Mouse (Mus musculus): Measurements from ENCODE around the gene Mettl14.

Gene Mettl14

DNA sequence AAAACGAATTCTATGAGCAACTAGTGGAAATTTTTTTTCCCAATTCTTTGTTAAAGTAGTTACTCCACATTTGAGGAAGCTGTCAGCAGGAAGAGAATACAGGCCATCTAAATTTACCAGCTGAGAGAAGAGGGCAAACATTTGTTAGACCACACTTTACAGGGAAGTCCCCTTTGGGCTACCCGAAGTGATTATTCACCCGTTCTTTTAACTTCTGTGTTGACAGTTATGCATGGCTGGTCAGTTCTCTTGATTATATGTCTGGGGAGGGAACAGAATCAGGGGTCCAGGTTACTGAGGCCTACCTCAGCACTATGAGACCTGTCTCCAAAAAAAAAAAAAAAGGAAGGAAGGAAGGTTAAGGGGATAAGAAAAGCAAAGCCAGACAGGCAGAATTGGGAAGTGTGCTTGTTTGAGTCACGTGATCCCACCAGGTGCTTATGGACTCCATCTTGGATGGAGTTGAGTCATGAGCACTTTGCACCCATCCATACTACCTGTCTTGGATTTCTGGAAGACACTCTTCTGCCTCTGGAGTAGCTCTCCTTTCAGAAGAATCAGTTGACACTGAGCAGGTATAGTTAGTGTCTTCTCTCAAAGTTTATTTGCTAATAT lies 29.4 kb downstream of the Mettl14 start:
- no peak for DNase-seq

DNA sequence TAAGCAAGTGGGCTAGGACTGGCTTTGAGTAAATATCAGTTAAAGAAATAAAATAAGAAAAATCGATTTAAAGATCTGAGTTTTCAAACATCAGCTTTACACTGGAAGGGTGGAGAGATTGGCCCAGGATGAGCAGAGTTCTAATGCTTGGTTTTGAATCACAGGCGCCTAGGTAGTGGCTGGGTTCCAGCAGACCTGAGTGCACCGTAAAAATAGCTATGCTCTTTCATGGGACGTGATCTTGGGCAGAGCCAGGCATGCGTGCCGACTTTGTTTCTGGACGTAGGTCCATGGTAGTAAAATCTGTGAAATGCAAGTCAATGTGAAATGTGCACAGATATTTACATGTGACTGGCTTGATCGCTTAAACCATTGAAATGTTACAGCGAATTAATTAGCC lies 31.5 kb downstream of the Mettl14 start:
- DNase-seq = no peak

DNA sequence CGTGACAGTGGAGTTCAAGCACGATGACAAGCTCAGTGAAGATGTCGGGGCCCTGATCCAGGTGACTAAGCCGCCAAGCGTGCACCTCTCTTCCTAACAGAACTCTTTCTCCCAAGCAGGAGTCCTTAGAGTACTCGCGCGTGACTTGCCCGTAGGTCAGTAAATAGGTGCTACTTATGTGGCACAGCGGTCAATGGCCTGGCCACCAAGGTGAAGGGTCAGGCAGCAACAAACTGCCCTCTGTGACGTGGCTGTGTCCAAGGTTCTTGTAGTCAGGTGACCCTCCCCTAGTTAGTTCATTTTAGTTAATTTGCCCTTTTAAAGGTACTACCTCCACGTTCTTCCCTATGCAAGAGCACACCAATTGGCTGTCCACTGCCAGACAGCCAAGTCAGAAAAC lies 32.2 kb downstream of the Mettl14 start:
- no peak for DNase-seq

DNA sequence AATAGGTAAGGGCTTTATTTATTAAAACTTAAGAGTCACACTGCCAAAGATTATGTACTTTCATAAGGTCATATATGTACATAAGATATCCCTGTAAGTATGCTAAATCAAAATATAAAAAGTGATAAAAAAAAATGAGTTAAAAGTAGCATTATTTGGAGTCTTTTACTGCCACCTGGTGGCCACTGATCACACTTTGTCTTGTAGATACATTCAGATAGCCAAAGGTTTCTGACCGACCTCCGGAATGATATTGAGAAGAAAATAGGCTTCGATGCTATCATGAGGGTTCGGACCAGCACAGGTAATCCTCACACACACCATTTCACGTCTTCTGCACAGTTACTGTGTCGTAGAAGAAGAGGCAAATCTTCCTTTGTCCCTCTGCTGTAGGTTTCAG lies 32.7 kb downstream of the Mettl14 start:
- DNase-seq = peak in 1 of 2 experiments; percentile 71

DNA sequence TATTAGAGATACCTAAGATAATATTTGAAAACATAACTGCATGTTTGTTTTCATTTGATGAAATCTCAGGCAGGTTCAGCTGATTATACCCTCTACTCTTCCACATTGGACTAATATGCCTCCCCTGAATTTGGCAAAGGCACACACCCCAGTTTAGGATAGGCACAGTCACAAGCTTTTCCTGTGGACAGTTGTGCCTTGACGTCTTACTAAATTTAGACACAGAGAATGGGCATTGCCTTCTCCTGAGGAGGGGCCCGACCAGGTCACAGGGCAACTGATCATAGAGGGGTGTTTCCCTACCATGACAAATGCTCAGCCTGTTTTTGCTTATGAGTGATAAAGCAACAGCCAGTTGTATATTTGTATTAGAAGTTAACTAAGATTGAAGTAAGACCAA lies 34.4 kb downstream of the Mettl14 start:
- no peak for DNase-seq

DNA sequence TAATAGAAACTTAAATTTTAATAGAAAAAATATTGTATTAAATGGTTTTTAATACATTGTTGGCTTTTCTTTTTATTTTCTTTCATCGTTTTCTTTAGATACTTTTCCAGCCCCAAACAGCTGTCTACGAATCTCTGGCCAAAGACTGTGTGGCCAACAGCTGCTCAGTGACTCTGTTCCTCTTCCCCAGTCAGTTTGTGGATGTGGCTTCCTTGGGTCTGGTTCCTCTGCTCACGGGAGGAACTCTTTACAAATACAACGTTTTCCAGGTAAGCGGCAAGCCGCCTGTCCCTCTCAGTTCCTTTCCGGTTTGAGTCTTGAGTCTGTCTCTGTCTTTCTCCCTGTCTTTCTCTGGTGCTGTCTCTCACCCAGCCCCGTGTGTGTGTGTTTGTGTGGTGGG lies 35.3 kb downstream of the Mettl14 start:
- DNase-seq = no peak

DNA sequence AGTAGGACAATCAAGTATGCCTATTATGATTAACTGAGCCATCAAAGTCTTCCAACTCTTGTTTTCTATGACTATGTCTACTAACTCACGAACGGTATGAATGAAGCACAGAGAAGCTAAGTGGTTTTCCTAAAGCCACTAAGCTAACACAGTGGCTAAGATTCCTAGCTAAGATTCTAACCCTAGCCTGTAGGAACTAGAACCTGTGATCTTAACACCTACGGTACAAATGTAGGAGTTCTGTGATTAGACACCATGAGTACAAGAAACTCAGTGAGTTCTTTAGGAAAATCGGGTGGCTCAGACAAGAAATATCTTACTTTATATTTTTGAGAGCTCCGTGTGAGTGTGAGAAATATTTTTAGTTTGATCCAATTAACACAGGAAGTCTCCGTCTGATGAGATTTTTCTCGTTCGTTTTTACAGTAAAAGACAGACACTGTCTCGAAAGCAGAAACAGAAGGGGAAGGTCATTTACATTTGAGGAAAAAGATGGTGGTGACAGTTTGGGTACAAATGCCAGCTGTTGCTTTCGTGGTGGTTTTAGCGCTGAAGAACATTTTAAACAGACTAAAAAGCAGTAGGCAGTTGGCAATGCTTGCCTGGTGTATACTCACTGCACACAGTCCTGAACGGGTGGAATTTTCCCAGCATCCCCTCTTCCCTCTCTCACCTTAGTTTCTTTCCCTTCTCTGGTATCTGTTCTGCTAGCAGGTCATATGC lies 37.7 kb downstream of the Mettl14 start:
- DNase-seq = no peak

DNA sequence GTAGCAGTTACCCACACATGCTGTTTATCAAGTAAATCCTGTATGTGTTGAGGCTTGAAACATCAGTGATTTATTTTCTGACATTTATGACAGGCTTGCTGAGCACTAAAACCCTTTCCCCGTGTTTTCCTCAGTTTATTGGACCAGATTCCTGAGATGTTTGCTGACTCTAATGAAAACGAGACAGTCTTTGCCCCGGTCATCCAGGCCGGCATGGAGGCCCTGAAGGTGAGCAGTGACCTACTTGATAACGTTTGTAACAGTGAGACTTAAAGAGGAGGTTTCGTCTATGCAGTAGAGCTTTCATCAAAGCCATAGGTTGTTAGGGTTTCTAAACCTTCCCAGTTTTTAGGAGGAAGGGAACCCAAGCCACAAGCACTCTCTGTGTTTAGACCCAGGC lies 42.2 kb downstream of the Mettl14 start:
- DNase-seq = no peak

DNA sequence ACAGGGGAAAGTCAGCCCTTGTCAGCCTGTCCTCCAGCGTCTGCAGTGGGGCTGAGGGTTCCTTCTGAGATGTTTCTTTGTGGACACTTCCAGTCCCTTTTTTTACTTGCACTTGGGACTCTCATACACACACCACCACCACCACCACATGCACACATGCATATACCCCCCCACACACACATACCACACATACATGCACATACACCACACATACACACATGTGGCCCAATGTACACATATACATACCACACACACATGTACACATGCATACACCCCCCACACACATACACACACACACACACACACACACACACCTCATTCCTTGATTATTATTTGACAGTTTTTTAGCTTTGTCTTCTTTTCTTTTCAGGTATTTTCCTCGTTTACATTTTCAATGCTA lies 44.9 kb downstream of the Mettl14 start:
- no peak for DNase-seq

DNA sequence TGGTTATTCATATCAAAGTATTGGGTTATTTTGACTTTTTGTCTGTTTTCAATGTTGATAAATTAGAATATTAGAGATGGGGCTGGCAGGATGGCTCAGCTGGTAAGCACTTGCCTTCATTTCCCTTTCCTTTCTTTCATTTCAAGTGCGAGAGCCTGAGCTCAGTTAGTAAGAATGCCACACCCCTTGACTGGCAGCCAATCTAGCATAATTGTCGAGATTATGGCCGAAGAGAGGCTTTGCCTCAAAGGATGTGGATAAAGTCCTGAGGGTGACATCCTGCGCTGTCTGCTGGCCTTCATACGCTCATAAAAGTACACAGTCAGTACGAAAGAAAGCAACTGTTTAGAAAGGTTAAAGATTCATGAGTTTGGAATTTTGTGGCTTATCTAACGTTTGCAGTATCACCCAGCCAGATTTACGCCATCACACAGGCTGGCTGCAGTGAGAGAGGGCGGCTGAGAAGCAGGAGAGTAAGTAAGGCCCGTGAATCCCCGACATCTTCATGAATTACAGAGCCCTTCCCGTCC lies 47.2 kb downstream of the Mettl14 start:
- DNase-seq = peak in 1 of 2 experiments; percentile 21

DNA sequence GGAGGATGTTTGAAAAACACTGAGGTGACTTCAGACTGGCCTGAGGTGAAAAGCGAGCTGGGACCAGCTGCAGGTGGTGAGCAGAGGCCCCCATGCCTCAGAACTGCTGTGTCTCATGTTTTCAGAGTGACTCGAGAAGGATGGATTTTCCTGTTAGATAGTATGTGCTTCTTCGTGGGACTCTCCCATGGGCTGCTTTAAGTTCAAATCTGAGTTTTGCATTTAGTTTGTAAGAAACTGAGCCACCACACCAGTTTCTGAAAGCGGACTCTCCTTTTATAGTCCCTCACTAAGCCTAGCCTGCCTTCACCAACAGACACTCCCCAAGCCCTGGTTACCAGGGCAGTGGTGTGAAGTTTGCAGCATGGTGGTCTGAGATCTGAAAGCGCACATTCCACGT lies 48.1 kb downstream of the Mettl14 start:
- DNase-seq = no peak

DNA sequence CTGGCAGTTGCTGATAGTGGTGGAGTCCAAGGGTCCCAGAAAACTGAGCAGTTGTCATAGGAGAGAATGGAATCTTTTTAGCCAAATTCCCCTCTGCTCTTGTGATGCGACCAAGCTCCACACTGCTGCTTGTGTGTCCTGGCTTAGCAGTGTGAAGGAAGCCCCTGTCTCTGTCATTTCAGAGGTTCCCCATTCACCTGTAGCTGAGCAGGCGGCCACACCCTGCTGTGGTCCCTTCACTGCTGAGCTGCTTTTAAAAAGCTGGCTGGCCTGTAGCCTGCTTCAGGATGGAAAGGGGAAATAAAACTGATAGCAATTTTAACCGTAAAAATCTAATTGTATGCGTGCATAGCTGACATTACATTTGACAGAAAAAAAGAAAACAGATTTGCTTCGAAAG lies 49.0 kb downstream of the Mettl14 start:
- DNase-seq = no peak

DNA sequence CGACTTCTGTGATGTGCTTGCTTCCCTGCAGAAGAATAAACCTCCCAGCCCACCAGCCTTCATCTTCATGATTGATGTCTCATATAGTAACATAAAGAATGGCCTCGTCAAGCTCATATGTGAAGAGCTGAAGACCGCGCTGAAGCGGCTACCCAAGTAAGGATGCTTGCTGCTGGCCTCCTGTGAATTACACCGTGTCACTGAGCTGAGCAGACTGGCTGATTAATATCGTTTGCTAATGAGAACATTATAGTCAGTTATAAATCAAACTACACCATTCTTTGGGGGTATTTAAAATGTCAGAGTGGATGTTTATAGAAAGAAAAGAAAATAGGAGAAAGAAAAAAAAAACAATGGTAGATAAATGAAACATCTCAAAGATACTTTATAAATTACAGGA lies 49.5 kb downstream of the Mettl14 start:
- DNase-seq = no peak

DNA sequence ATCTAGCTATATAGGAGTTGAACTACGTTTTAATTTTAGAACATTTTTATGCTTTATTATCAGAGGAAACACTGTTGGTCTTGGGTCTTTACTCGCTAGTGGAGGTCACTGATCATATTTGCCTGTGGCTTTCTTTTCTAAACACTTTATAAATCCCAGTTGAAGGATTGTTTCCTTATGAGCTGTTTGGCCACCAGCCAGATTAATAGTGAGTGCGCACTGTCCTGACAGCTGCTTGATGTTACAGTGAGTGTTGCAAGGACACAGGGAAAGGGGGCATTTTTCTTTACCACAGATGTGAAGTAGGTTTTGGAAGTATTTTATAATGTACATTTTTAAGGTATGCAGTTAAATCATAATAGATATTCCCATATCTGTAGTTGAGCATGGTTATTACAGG lies 50.4 kb downstream of the Mettl14 start:
- DNase-seq = peak in 1 of 2 experiments; percentile 42

DNA sequence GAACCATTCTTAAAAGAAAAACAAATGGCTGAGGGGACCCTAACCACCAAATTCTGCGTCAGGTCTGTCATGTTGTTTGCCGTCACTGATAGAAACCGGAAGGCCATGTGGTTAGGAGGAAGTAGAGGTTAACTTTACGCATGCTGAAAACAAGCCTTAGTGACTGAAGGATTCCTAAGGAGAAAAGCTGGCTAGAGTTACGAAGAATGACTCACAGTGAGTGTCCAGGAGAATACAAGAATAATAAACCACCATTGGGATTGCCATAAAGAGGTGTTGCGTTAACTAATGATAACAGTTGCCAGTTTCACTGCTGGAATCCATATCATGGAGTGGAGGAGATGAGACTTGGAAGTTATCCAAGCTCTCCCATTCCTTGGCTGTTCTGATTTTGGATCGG lies 51.0 kb downstream of the Mettl14 start:
- no peak for DNase-seq

DNA sequence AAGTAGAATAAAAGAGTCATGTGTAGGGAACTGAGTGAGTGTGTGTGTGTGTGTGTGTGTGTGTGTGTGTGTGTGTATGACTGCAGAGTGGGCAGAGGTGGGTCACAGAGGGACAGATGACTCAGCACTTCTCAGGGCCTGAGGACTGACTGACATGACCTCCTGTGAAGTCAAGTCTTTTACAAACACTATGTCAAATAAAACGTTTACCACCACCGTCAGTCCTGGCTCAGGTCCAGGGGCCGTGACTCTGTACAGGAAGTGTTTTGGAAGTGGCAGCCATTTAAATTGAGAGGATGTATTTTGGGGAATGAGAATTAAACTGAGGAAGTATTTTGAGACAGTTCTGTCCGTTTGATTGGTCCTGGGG lies 52.9 kb downstream of the Mettl14 start:
- DNase-seq = peak; percentile 46 to 52

DNA sequence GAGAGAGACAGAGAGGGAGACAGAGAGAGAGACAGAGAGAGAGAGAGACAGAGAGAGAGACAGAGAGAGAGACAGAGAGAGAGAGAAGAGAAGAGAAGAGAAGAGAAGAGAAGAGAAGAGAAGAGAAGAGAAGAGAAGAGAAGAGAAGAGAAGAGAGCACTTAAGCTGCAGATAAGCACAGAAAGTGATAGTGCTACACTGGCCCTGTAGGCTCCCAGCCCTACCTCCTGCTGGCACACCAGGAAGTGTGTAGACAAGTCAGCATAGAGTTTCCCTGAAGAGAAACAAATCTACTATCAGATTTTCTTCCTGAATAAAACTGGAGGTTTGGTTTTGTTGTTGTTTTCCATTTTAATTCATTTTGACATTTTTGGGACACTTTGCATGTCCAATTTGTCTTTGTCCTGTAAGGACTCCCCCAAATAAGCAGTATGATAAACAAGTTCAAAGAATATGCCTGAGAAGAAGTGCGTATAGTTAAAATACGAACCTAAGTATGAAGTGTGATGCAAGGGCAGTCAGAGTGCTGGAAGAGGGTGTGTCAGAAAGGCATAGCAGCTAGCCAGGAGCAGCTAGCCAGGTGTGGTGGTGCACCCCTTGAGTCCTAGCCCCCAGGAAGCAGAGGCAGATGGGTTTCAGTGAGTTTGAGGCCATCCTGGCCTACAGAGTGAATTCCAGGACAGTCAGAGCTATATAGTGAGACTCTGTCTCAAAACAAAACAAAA lies 53.4 kb downstream of the Mettl14 start:
- no peak for DNase-seq

DNA sequence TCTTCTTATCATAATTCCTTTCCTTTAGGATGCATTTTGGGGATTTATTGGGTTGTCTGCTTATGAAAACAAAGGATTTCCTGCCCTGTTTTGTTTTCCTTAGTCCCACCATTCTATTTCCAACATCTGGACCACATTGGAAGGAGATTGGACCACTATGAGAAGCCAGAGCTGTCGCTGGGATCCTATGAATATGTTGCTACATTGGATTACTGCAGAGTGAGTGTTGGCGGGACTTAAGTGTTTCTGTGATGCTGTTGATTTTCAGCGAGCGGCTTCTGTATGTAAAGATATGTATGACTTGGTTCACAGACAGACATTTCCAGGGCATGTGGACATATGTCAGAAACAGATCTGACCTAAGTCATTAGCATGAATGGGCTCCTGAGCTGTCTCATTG lies 55.7 kb downstream of the Mettl14 start:
- DNase-seq = no peak

DNA sequence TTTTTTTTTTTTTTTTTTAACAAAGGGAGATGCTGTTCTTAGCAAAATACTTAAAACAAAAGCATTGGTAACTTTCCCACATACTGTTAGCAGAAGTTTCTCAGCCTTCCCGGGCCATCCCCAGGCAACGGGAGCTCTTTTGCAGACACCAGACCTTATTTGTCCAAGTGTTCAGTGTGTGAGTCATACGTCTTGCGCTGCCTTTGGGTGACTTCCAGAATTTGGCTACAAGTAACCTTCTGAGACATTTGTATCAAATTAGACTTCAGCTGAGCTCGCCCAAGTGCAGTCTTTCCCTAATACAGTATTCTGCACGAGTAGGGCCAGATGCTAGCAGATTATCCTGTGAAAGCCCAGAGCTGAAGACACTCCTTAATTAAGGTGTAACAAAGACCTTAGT lies 56.7 kb downstream of the Mettl14 start:
- peak; percentile 58 to 65 for DNase-seq

DNA sequence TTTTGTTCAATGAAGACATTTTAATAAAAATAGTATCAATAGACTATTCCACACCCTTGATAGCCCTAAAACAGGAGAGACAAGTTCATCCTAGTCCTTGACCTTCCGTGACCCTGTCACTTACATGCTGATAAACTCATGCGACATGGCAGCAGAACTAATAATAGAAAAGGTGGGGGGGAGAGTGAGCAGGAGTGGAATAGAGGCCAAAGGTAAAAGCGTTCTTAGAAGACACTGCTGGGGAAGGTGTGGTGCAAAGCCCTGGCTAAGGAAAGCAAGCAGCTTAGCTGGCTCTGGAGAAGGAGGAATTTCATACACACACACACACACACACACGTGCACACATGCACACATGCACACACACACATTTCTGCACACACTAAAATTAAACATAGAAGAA lies 61.6 kb downstream of the Mettl14 start:
- no peak for DNase-seq

DNA sequence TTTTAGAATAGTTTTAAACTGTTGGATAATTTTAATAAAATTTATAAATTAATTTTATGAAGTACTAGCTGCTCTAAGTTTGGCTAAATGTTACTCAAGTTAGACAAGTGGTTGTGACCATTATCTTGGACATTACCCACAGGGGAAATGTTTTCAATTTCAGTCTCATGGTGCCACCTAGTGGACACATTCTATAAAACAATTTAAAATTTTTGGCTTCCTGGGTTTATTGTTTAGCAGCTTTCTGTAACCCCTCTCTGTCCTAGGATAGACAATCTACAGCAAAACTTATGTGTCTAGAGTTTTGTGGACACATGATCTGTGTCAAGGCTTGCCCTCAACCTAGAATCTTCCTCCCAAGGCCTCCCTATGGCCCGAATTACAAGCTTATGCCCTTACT lies 63.8 kb downstream of the Mettl14 start:
- peak in 1 of 2 experiments; percentile 14 for DNase-seq

DNA sequence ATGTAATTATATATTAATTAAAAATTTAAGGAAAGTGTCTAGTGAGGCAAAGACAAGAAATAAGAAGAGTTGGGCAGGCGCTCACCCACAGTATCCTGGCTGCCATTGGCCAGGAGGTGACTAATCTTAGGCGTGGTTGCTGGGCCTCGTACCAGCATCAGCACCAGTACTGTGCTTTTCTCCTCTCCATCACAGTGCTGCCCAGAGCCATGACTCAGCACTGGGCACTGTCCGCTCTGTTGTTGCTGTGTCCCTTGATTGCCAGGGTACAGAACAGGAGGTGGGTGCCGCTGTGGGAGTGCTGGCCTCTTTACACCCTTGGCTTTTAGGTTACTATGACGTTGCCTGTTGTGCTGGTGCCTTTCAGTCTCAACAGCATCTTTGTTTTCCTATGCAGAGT lies 64.3 kb downstream of the Mettl14 start:
- DNase-seq = no peak

DNA sequence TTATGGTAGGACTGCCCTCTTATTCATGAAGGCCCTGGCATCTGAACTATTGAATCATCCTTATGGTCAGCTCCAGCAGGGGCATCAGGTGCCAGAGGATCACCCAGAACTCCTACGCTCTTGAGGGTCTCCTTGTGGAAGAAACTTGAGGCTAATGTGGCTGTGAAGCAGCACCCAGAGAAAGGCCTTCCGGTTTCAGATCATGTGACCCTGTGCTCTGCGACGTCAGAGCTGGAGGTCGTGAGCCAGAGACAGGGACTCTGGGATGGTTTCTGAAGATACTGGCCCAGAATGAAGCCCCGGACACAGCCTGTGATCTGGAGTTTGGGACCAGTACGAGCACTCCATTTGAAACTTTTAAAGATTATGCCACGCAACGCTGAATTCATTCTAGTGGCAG lies 65.6 kb downstream of the Mettl14 start:
- no peak for DNase-seq
